17 mouse cellular contexts compared by ENCODE assay signal in the genomic region with DNA sequence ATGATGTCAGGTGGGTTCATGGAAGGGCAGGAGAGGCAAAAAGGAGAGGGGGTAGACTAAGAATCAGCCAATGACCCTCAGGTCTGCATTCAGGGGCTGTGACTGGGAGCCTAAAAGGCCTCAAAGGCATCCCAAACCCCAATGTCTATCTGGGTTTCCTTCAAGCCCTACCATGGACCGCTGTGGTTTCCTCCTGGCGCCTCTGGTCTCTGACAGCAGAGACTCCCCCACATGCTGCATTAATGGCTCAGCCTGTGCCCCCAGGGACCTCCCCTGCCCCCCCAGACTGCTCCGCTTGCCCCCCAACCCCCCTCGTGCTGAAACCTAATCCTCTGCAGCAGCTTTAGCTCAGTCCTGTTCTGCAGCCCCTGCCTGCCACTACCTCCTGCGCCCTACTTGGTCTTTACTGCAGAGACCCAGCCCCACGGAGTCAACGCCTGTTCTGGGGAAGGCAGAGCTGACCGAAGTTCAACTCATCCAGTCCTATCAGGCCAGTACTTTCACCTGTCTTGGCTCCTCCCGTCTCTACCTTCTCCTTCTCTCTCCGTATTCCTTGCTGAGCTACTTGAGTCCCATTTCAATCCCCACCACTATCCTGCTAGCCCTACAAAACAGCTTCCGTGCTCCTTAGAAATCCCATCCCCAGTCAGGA. TPM values are rescaled to one million over a fixed set of nuclear protein-coding genes. Genes with fewer than 3 reads are reported as not detected.
DNase-seq lines count a peak whose midpoint lies in the region; ATAC-seq lines count a peak whose summit lies in the region.
"Had no signal": no experiment of that assay in that cellular context is flagged by ENCODE, and none has a peak within 500 bp of the region (broad histone marks: within the 10 kb centered on the region; RNA-seq: fewer than 3 reads in every experiment).

TSS of gene Asic3 (plus strand) at position 351 of the 652 bp plus-strand sequence.

- ATAC-seq in embryonic facial prominence, embryonic 13.5 days (ENCODE audit: insufficient number of reproducible peaks, insufficient read depth, low FRiP score, low TSS enrichment, low read depth): no peak
- ATAC-seq in heart, embryonic 12.5 days (ENCODE audit: insufficient number of reproducible peaks, low FRiP score): no peak

- intact Hi-C loops in left cerebral cortex, postnatal 14 days (cut with DNase I): no loop called here
- intact Hi-C loops in heart, postnatal 10 days (cut with DNase I): no loop called here

- peak within 1 kb of the TSS; percentile 63 for H3K27ac ChIP-seq in embryonic facial prominence, embryonic 13.5 days
- no peak within 1 kb of the TSS for H3K27ac ChIP-seq in heart, embryonic 12.5 days (ENCODE audit: poor library complexity, severe bottlenecking)
- H3K27ac ChIP-seq: left cerebral cortex, adult 2 months; liver, embryonic 15.5 days had no signal

- H3K4me1 ChIP-seq in embryonic facial prominence, embryonic 13.5 days: peaks cover 33% of the 10 kb centered on the region
- H3K4me1 ChIP-seq in heart, embryonic 12.5 days (replicated peaks): peaks cover 13% of the 10 kb centered on the region
- H3K4me1 ChIP-seq: liver, embryonic 15.5 days had no signal

- peak within 1 kb of the TSS; percentile 40; the same call in 1 of the 2 replicates for H3K9ac ChIP-seq in embryonic facial prominence, embryonic 13.5 days
- H3K9ac ChIP-seq in heart, embryonic 12.5 days: no peak within 1 kb of the TSS
- H3K9ac ChIP-seq: liver, embryonic 15.5 days had no signal

- H3K27me3 ChIP-seq in embryonic facial prominence, embryonic 13.5 days: no peaks in the 10 kb centered on the region
- H3K27me3 ChIP-seq in heart, embryonic 12.5 days (replicated peaks): peaks cover 25% of the 10 kb centered on the region

- 25% methylated on average over 11 of the region's 11 CpGs for WGBS in embryonic facial prominence, embryonic 13.5 days
- WGBS in heart, embryonic 12.5 days: 39% methylated on average over 11 of the region's 11 CpGs

- DNase-seq in embryo, embryonic 11 days: peak; percentile 28
- no peak for DNase-seq in embryo, embryonic 10.5 days (ENCODE audit: low spot score)
- DNase-seq in 416B (ENCODE audit: low read depth): peak; percentile 75
- DNase-seq in kidney, postnatal 36 days: peak; percentile 40 to 46
- DNase-seq in left cerebral cortex, postnatal 14 days (ENCODE audit: low spot score in 2 of 2): no peak
- no peak for DNase-seq in heart, postnatal 10 days
- DNase-seq: cerebellum, postnatal 25 days; gastrocnemius, postnatal 14 days; lung, postnatal 14 days; right cerebral cortex, postnatal 4 days; thymus, postnatal 25 days had no signal

- peak within 1 kb of the TSS; percentile 39 for H3K4me2 ChIP-seq in embryonic facial prominence, embryonic 13.5 days
- H3K4me2 ChIP-seq in heart, embryonic 12.5 days: no peak within 1 kb of the TSS
- H3K4me2 ChIP-seq: heart, embryonic 11.5 days; liver, embryonic 15.5 days had no signal

- H3K36me3 ChIP-seq in embryonic facial prominence, embryonic 13.5 days: peaks cover 16% of the 10 kb centered on the region
- peaks cover 12% of the 10 kb centered on the region for H3K36me3 ChIP-seq in heart, embryonic 12.5 days
- H3K36me3 ChIP-seq: liver, embryonic 15.5 days had no signal

- H3K9me3 ChIP-seq in embryonic facial prominence, embryonic 13.5 days: no peaks in the 10 kb centered on the region
- no peaks in the 10 kb centered on the region for H3K9me3 ChIP-seq in heart, embryonic 12.5 days (replicated peaks)
- H3K9me3 ChIP-seq: liver, embryonic 15.5 days had no signal

- no peak within 1 kb of the TSS for H3K4me3 ChIP-seq in embryonic facial prominence, embryonic 13.5 days
- no peak within 1 kb of the TSS for H3K4me3 ChIP-seq in heart, embryonic 12.5 days
- H3K4me3 ChIP-seq: left cerebral cortex, adult 2 months; liver, embryonic 15.5 days; myocyte had no signal

RNA-seq across cellular contexts. Expression of gene Asic3, which starts in this region (rescaled TPM):
- polyA plus RNA-seq in embryonic facial prominence, embryonic 13.5 days (2015; fragmentation: Nextera tagmentation; extraction: Ambion mirVana): 3.3 and 3.5 TPM in 2 replicates
- not detected for total RNA-seq in left cerebral cortex, postnatal 14 days (2021)
- polyA plus RNA-seq in heart, embryonic 12.5 days (2016; fragmentation: Nextera tagmentation; extraction: Ambion mirVana): 0.09 and 0.19 TPM in 2 replicates
- total RNA-seq in heart, postnatal 10 days (2021): under 1 TPM; 0.12 to 0.22 TPM
- polyA plus RNA-seq: liver, embryonic 15.5 days had no signal

Comparison
In these comparisons a context has a peak if more than half of its experiments do, and no peak if none do; other contexts are left out.
1. DNase-seq: peak in embryo, embryonic 11 days (single experiment), 416B (single experiment) and kidney, postnatal 36 days (2 of 2); none in embryo, embryonic 10.5 days (single experiment), left cerebral cortex, postnatal 14 days (0 of 2) and heart, postnatal 10 days (0 of 2).